Mouse (Mus musculus) midbrain, embryonic 13.5 days (tissue): ENCODE measurements at regions not wholly inside any gene's neighbourhood (a gene's known extent, or its start where the extent isn't known, plus 50 kb on each side); places are given as distances from the start of the nearest gene placed in this dataset.

Source experiments
- ATAC-seq: fragments of 200-750 bp; cut with Nextera tagmentation; 2 replicates; pipeline ENCODE4 v1.8.0; 2017; ENCODE audit warnings: mild to moderate bottlenecking, moderate TSS enrichment, moderate library complexity
- H3K27ac ChIP-seq: fragments of 300-500 bp; sonication (generic); 2 replicates; pipeline ENCODE4 v1.5.1; 2015; ENCODE audit warnings: inconsistent platforms, mild to moderate bottlenecking, moderate library complexity
- H3K27me3 ChIP-seq: fragments of 300-500 bp; sonication (generic); 2 replicates; pipeline ENCODE4 v1.6.1; 2015; ENCODE audit warnings: mild to moderate bottlenecking, inconsistent platforms
- H3K36me3 ChIP-seq: fragments of 300-500 bp; sonication (generic); 2 replicates; pipeline ENCODE4 v1.6.1; 2015; ENCODE audit warnings: mild to moderate bottlenecking, inconsistent platforms
- H3K4me1 ChIP-seq: fragments of 300-500 bp; sonication (generic); replicated peaks from 2 replicates; pipeline ENCODE4 v1.6.1; 2015; ENCODE audit warnings: inconsistent platforms
- H3K4me2 ChIP-seq: fragments of 300-500 bp; sonication (generic); replicated peaks from 2 replicates; pipeline ENCODE4 v1.6.1; 2015; ENCODE audit warnings: moderate library complexity, mild to moderate bottlenecking, inconsistent platforms
- H3K4me3 ChIP-seq: fragments of 300-500 bp; sonication (generic); replicated peaks from 2 replicates; pipeline ENCODE4 v1.5.1; 2015; ENCODE audit warnings: mild to moderate bottlenecking, inconsistent platforms
- H3K9ac ChIP-seq: fragments of 300-500 bp; sonication (generic); replicated peaks from 2 replicates; pipeline ENCODE4 v1.6.1; 2015; ENCODE audit warnings: mild to moderate bottlenecking, inconsistent platforms
- H3K9me3 ChIP-seq: fragments of 300-500 bp; sonication (generic); 2 replicates; pipeline ENCODE4 v1.6.1; 2016; ENCODE audit warnings: mild to moderate bottlenecking, inconsistent platforms
- WGBS: fragments of 180-500 bp; shearing (Covaris S2); methylation state at CpG from one replicate; pipeline ENCODE4 v1.1.7; 2015; 5-methylcytosine and 5-hydroxymethylcytosine counted together

GRCm38 (mm10) chr8:78096383-78096782, 116.7 kb upstream of the Ttc29 start:
- 61% methylated on average over 5 of the region's 5 CpGs for WGBS
- H3K36me3 ChIP-seq, result no peaks in the 10 kb centered on the region
- no peak for ATAC-seq
- no peak overlapping the region for H3K4me2 ChIP-seq
- peaks cover 16% of the 10 kb centered on the region for H3K4me1 ChIP-seq
- H3K9me3 ChIP-seq, result no peaks in the 10 kb centered on the region
- H3K4me3 ChIP-seq, result no peak overlapping the region
- H3K27ac ChIP-seq, result no peak overlapping the region
- no peaks in the 10 kb centered on the region for H3K27me3 ChIP-seq
- H3K9ac ChIP-seq, result no peak overlapping the region

GRCm38 (mm10) chr8:78098191-78098745, 114.8 kb upstream of the Ttc29 start:
- peak; percentile 78 for ATAC-seq
- no peak overlapping the region for H3K9ac ChIP-seq
- 16% methylated on average over 6 of the region's 6 CpGs for WGBS
- H3K9me3 ChIP-seq, result no peaks in the 10 kb centered on the region
- no peaks in the 10 kb centered on the region for H3K36me3 ChIP-seq
- H3K27me3 ChIP-seq, result no peaks in the 10 kb centered on the region
- no peak overlapping the region; the same call in 1 of the 2 replicates for H3K4me2 ChIP-seq
- H3K4me3 ChIP-seq, result no peak overlapping the region
- H3K4me1 ChIP-seq, result peaks cover 16% of the 10 kb centered on the region
- 0 out of 2 replicates have a peak overlapping the region, but pooled peaks have one; percentile 1 for H3K27ac ChIP-seq

DNA sequence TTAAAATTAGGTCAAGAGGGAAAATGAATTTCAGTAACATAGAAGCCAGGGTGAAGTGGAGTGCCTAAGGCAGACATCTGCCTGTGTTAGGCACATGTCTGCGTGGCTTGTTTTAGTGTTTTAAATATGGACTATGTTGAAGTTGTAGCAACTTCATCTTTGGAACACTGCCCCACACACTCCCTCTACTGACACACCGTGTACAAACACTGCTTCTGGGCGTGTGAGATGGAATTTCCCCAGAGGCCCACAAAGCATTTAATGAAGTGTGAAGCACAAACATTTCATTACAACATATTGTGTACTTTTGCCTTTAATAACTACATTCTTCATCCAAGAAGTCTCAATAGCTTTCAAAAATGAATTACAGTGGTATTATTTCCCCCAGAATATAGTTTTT, 114.0 kb upstream of the Ttc29 start:
- Histone ChIP-seq H3K4me2 (no peak overlapping the region), H3K27ac (no peak overlapping the region), H3K9ac (no peak overlapping the region), H3K27me3 (no peaks in the 10 kb centered on the region), H3K9me3 (no peaks in the 10 kb centered on the region), H3K36me3 (no peaks in the 10 kb centered on the region), H3K4me1 (peaks cover 16% of the 10 kb centered on the region), H3K4me3 (no peak overlapping the region)
- ATAC-seq, result no peak
- WGBS, result 73% methylated on average over 3 of the region's 3 CpGs

- Histone ChIP-seq H3K9me3 (no peaks in the 10 kb centered on the region), H3K27me3 (no peaks in the 10 kb centered on the region), H3K27ac (no peak overlapping the region), H3K4me2 (no peak overlapping the region), H3K9ac (no peak overlapping the region), H3K4me1 (no peaks in the 10 kb centered on the region), H3K36me3 (no peaks in the 10 kb centered on the region), H3K4me3 (no peak overlapping the region)
- 76% methylated on average over 7 of the region's 7 CpGs for WGBS
- ATAC-seq, result no peak
These were observed 105.8 kb upstream of the Ttc29 start for GRCm38 (mm10) chr8:78107339-78107738.

DNA sequence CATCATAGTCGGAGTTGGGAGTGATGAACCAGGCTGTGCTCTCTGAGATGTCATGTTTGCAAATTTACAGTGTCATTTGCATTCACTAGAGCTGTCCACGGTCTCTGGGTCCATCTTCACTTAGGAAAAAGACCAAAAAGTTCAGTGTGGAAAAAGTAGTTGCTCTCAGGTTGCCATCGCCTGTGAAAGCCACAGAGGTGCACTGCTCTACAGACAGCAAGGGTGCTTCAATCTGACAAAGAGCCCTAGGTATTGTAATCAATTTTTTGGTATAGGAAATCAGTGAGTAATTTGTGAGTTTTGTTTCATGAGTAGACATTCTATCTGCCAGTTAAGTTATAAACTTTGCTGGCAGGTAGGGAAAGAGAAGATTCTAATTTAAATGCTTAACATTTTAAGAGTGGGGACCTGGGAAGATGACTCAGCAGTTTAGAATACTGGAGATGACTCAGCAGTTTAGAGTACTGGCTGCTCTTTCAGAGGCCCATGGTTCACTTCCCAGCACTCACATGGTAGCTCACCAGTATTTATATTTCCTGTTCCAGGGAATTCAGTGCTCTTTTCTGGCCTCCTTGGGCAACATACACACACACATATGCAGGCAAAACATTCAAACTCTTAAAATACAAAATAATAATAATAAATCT, 103.0 kb upstream of the Ttc29 start:
- WGBS, result 90% methylated on average over 3 of the region's 3 CpGs
- no peaks in the 10 kb centered on the region for H3K27me3 ChIP-seq
- ATAC-seq, result no peak

GRCm38 (mm10) chr8:78113105-78113504, 100.0 kb upstream of the Ttc29 start:
- Histone ChIP-seq H3K36me3 (no peaks in the 10 kb centered on the region), H3K9me3 (no peaks in the 10 kb centered on the region), H3K27me3 (no peaks in the 10 kb centered on the region), H3K9ac (no peak overlapping the region), H3K27ac (no peak overlapping the region), H3K4me2 (no peak overlapping the region), H3K4me1 (no peaks in the 10 kb centered on the region), H3K4me3 (no peak overlapping the region)
- no peak for ATAC-seq
- 48% methylated on average over 12 of the region's 12 CpGs for WGBS

More for the DNA sequence above, 103.0 kb upstream of the Ttc29 start:
- H3K4me3 ChIP-seq, result no peak overlapping the region
- no peaks in the 10 kb centered on the region for H3K4me1 ChIP-seq
- H3K9ac ChIP-seq, result no peak overlapping the region
- no peak overlapping the region for H3K4me2 ChIP-seq
- no peaks in the 10 kb centered on the region for H3K36me3 ChIP-seq
- H3K27ac ChIP-seq, result no peak overlapping the region
- H3K9me3 ChIP-seq, result no peaks in the 10 kb centered on the region

DNA sequence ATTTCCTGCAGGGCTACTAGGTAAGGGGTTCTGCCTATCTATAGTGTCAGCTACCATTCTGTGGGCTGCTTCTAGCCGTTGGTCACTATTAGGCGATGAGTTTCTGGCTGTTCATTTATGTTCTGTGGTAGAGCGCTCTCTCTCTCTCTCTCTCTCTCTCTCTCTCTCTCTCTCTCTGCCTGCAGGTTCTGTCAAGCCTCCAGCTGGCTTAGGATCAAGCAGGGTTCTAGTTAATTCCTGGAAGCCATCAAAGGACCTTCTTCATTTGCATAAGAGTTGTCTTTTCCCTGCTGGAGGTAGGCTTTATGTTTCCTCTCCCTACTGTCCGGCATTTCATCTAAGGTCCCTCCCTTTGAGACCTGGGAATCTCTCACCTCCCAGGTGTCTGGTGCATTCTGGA, 98.6 kb upstream of the Ttc29 start:
- H3K36me3 ChIP-seq, result no peaks in the 10 kb centered on the region
- WGBS, result 26% methylated on average over 4 of the region's 4 CpGs
- ATAC-seq, result no peak

DNA sequence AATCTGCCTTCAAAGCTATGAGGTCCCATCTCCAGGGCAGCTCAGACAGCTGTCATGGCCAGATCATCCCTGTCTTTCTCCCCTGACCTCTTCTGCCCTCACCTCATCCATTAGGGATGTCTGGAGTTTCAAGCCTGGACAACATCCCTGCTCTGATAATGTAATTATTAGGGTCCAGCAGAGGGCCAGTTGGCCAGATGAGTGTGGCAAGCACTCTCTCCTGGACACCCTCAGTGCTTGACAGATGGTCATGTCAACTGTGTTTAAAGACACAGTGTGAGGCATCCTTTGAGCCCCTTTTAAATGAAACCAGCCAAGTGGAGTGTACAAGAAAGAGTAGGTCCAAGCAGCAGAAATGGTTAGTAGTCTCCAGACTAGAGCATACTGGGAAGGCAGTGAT, 95.9 kb upstream of the Ttc29 start:
- Histone ChIP-seq H3K36me3 (no peaks in the 10 kb centered on the region), H3K4me2 (no peak overlapping the region), H3K9ac (no peak overlapping the region), H3K27me3 (no peaks in the 10 kb centered on the region), H3K27ac (no peak overlapping the region), H3K9me3 (no peaks in the 10 kb centered on the region), H3K4me3 (no peak overlapping the region), H3K4me1 (peaks cover 10% of the 10 kb centered on the region)
- ATAC-seq, result no peak

More for the DNA sequence above, 98.6 kb upstream of the Ttc29 start:
- Histone ChIP-seq H3K27ac (no peak overlapping the region), H3K9me3 (no peaks in the 10 kb centered on the region), H3K4me2 (no peak overlapping the region), H3K4me1 (peaks cover 7% of the 10 kb centered on the region), H3K4me3 (no peak overlapping the region), H3K9ac (no peak overlapping the region), H3K27me3 (no peaks in the 10 kb centered on the region)

DNA sequence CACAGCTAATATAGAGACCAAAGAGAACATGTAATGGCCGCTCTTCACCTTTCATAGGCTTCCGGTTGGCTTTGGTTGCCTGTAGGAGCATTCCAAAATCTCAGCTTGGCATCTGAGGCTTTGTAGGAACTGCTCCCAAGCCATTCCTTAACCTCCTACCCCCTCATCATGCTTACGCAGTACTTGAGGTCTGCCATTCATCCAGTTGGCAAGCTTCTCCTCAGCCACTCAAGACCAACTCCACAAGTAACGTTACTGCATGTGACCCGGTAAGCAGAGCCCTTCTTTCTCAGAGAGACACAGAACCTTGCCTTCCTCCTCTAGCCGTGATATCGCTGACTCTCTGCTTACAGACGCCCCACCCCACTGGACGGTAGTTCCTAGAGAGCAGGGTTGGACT, 94.6 kb upstream of the Ttc29 start:
- no peak for ATAC-seq
- 93% methylated on average over 9 of the region's 9 CpGs for WGBS

DNA sequence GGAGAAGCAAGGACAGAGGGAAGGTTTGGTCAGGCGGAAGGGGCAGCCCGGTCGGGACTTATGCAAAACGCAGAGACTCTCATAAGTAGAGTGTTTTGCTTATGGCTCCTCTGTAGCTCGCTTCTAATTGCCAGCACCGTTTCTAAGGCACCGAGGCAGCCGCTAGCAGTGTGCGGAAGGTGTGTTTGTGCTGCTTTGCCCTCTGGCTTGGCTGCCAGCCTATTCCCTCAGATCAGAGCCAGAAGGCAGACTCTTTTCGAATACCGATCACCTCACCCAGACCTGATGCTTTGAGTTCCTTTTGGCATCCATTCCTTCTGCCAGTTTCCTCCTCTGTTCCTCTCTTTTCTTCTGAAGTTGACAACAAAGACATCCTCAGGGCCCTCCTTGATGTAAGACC, 93.4 kb upstream of the Ttc29 start:
- Histone ChIP-seq H3K36me3 (no peaks in the 10 kb centered on the region), H3K4me1 (peaks cover 10% of the 10 kb centered on the region), H3K27me3 (no peaks in the 10 kb centered on the region), H3K4me2 (no peak overlapping the region), H3K9ac (no peak overlapping the region), H3K27ac (no peak overlapping the region), H3K4me3 (no peak overlapping the region), H3K9me3 (no peaks in the 10 kb centered on the region)
- ATAC-seq, result peak; percentile 79
- WGBS, result 63% methylated on average over 11 of the region's 11 CpGs

More for the DNA sequence above, 94.6 kb upstream of the Ttc29 start:
- Histone ChIP-seq H3K4me3 (no peak overlapping the region), H3K27ac (no peak overlapping the region), H3K9me3 (no peaks in the 10 kb centered on the region), H3K4me2 (no peak overlapping the region), H3K4me1 (peaks cover 10% of the 10 kb centered on the region), H3K27me3 (no peaks in the 10 kb centered on the region), H3K9ac (no peak overlapping the region), H3K36me3 (no peaks in the 10 kb centered on the region)

- no peak overlapping the region for H3K27ac ChIP-seq
- H3K4me3 ChIP-seq, result no peak overlapping the region
- no peak overlapping the region for H3K9ac ChIP-seq
- peaks cover 15% of the 10 kb centered on the region for H3K4me1 ChIP-seq
- no peak for ATAC-seq
- H3K36me3 ChIP-seq, result no peaks in the 10 kb centered on the region
- H3K27me3 ChIP-seq, result no peaks in the 10 kb centered on the region
- H3K9me3 ChIP-seq, result no peaks in the 10 kb centered on the region
- H3K4me2 ChIP-seq, result no peak overlapping the region
- 55% methylated on average over 5 of the region's 5 CpGs for WGBS
These were observed 88.8 kb upstream of the Ttc29 start for GRCm38 (mm10) chr8:78124248-78124647.

- no peaks in the 10 kb centered on the region for H3K27me3 ChIP-seq
- no peak for ATAC-seq
- 23% methylated on average over 2 of the region's 2 CpGs for WGBS
These were observed 85.2 kb upstream of the Ttc29 start for GRCm38 (mm10) chr8:78127852-78128251.

GRCm38 (mm10) chr8:78129061-78129460, 84.0 kb upstream of the Ttc29 start:
- no peak overlapping the region for H3K9ac ChIP-seq
- H3K27me3 ChIP-seq, result no peaks in the 10 kb centered on the region
- H3K27ac ChIP-seq, result no peak overlapping the region
- peak; percentile 70 for ATAC-seq
- H3K36me3 ChIP-seq, result no peaks in the 10 kb centered on the region
- no peaks in the 10 kb centered on the region for H3K9me3 ChIP-seq
- no peak overlapping the region for H3K4me2 ChIP-seq
- WGBS, result 27% methylated on average over 5 of the region's 5 CpGs
- peaks cover 10% of the 10 kb centered on the region; the same call in 1 of the 2 replicates for H3K4me1 ChIP-seq
- no peak overlapping the region for H3K4me3 ChIP-seq

More at GRCm38 (mm10) chr8:78127852-78128251, 85.2 kb upstream of the Ttc29 start:
- H3K36me3 ChIP-seq, result no peaks in the 10 kb centered on the region
- H3K9ac ChIP-seq, result no peak overlapping the region
- H3K9me3 ChIP-seq, result no peaks in the 10 kb centered on the region
- no peak overlapping the region for H3K4me2 ChIP-seq
- H3K4me3 ChIP-seq, result no peak overlapping the region
- H3K4me1 ChIP-seq, result peaks cover 10% of the 10 kb centered on the region; the same call in 1 of the 2 replicates
- no peak overlapping the region for H3K27ac ChIP-seq
